Mouse (Mus musculus) layer of hippocampus, adult 11-12 months (tissue): ENCODE measurements at regions not wholly inside any gene's neighbourhood (a gene's known extent, or its start where the extent isn't known, plus 50 kb on each side); places are given as distances from the start of the nearest gene placed in this dataset.

Experiments
- DNase-seq: peaks from one replicate; pipeline ENCODE4 v3.0.0; 2022; ENCODE audit warnings: low spot score

GRCm38 (mm10) chr1:167905424-167905823 lies 216.4 kb downstream of the Lmx1a start:
- peak; percentile 21 for DNase-seq

GRCm38 (mm10) chr1:167912074-167912473 lies 223.0 kb downstream of the Lmx1a start:
- no peak for DNase-seq

DNA sequence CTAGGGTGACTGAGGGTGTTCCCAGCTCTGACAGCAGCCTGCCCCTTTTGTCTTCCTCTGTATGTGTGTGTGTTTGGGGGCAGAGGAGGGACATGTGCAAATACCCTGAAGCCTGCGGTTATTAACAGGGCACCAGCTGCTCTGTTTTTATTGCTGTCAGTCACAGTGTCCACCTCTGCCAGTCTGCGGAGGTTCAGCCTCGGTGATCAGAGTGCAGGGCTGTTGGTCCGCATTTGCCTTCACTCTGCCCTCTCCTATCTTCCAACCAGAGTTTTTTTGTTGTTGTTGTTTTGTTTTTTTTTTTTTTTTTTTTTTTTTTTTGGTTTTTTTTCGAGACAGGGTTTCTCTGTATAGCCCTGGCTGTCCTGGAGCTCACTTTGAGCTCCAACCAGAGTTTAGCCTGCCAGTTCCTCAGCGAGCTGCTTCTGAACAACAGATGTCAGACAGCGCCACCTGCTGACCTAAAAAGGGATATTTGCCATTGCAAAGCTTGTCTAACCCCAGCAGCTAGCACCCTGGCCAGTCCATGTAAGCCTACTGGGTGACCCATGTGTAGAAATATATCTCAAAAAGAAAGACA lies 226.0 kb downstream of the Lmx1a start:
- peak; percentile 86 for DNase-seq

GRCm38 (mm10) chr1:167915578-167916275 lies 226.7 kb downstream of the Lmx1a start:
- no peak for DNase-seq

GRCm38 (mm10) chr1:167922917-167923316 lies 233.9 kb downstream of the Lmx1a start:
- no peak for DNase-seq

DNA sequence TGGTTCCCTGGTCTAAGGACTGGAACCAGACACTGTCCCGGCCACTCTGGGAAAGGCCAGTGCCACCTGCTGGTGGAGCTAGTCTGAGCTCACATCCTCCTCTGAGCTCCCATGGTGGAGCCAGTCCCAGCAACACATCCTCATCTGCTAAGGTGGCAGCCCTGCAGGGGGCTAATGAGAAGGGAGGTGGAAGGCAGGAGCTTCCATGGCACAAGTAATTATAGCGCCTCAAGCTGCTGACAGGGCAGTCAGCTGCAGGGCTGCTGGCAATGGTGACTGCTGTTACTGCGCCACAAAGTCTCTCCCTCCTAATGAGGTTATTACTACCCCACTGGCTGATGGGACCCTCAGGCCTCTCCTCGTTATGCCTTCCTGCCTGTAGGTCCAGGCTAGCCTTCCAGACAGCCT lies 239.0 kb downstream of the Lmx1a start:
- no peak for DNase-seq

DNA sequence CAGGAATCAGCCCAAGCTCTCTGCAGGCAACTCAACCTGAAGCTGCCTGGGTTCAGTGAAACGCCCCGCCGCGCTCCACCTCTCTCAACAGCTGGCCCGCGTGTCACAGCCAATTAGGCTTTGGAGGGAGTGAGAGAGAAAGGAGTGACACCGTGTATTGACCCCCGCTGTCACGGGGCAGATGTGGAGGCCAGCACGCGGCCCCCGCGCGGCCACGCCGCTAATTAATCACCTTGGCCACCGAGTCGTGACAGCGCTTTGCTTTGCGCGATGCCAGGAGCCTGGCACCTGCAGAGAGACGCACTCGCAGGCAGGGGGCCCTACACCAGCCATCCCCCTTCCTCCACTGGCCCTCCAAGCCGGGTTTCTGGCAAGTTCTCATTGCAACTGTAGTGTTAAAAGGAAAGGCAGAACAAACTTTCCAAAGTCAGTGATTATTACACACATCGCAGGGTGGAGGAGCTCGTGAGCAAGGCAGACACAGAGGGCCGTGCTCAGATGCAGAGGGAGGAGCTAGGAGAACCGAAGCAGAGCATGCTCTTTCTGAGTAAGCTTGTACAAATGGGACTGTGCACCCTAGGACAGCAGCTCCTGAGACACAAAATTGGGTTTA lies 240.8 kb downstream of the Lmx1a start:
- no peak for DNase-seq

GRCm38 (mm10) chr1:167932088-167932487 lies 243.1 kb downstream of the Lmx1a start:
- DNase-seq, result peak; percentile 47

- no peak for DNase-seq
These were observed 247.7 kb downstream of the Lmx1a start for GRCm38 (mm10) chr1:167936726-167937125.

- DNase-seq, result no peak
These were observed 249.1 kb downstream of the Lmx1a start for GRCm38 (mm10) chr1:167938176-167938575.

DNA sequence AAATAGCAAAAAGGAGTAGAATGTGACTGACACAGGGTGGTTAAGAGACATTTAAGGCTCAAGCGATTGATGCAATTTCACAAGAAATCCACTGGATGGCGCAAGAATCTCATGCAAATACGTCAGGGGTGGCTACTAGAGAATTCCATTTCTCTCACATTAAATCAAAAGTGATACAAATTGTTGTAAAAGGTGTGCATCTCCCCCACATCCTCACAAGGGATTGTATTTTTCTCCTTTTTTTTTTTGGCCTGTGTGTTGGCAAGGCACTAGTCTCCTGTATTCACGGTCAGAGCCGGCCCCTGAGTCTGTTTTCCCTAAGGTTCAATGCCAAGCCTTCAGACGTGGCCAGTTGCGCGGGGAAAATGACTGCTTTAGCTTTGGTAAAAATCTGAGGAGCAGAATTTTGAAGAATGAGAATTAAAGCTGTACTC lies 253.0 kb downstream of the Lmx1a start:
- DNase-seq, result no peak

DNA sequence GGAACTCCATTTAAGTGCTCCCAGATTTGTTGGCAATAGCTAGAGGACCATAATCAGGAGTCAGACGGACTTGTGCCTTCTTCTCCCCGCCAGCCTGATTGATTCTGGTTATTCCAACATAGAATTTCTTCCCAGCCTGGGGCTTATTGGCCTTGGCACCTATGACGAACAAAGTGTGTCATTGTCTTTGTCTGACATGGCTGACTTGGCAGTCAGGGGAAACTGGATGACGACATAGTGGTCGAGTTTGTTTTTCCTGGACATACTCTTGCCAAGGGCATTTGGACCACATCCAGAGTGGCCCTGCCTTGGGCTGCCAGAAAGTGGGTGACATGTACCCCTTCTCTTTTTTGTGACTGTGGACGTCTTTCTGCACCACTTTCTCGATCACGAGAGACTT lies 254.1 kb downstream of the Lmx1a start:
- DNase-seq, result no peak

DNA sequence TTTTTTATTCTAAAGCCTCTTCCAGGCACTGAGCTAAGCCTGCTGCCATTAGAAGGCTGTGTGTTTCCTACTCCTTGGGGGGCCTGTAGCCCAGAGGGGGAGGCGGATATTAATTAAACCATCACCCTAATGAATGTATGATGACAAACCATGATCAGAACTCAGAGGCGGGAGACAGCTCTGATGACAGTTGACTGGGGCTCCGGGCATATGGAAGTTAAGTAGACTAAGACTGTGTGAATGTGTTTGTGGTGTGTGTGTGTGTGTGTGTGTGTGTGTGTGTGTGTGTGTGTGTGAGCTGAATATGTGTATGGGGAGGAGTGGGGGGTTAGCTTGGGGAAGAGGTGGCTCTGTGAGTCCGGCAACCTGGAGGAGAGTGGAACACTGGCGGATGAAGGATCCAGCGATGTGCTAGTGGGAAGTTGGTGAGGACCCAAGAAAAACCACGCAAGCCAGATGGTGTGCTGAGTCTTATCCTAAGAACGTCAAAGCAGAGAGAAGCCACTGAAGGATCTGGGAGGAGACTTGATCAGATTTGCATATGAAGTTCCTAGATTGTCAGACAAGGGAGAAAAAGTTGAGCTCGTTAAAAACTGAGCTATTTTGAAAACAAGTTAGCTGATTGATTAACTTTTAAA lies 256.7 kb downstream of the Lmx1a start:
- DNase-seq, result peak; percentile 54

DNA sequence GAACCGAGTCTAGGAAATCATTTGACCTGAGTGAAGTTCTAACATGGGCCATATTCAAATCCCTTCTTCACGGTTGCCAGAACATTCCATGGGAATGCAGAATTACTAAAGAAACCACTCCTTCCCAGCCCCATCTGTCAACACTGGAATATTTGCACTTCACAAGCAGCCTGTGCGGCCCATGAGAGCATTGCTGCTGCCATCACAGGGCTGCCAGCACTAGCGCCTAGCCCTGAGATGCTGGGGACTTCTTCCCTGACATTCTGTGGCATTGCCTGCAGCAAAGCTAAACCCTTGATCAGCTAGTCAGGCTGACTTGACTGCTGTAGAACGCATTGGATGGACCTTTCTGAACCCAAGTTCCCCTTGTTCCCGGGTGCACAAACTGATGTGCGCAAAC lies 258.8 kb downstream of the Lmx1a start:
- DNase-seq, result no peak

DNA sequence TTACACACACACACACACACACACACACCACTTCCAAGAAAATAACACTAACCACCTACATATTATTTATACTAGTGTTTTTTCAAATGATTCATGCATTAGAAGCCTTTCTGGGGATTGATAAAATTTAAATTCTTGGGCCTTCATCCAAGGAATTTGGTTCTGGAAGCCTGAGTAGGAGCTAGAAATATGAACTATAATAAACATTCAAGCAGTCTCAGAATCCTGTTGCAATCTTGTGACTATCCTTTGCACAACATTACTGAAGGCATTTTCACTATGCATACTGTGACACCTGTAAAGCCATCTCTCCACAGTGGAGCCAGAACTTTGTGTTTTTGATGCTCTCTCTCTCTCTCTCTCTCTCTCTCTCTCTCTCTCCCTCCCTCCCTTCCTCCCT lies 262.7 kb downstream of the Lmx1a start:
- no peak for DNase-seq

GRCm38 (mm10) chr1:167958531-167958930 lies 269.5 kb downstream of the Lmx1a start:
- no peak for DNase-seq

DNA sequence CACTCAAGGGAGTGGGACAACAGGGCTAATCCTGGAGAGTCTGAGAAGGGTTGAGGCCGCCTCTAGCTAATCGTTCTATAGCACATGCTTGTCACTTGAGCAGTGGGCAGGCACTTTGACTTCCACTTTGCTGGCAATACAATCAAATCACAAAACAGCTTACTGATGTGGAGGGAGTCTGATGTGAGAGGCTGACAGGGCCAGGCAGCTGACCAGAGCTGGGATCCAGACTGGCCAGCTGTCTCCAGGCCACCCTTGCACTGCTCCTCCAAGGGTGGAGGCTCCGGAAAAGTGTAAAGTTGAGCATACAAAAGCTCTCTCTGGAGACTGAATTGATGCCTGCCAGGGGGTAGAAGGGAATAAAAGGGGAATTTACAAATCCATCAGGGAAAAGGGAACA lies 280.5 kb downstream of the Lmx1a start:
- no peak for DNase-seq

GRCm38 (mm10) chr1:167969985-167970384 lies 280.9 kb downstream of the Lmx1a start:
- no peak for DNase-seq

DNA sequence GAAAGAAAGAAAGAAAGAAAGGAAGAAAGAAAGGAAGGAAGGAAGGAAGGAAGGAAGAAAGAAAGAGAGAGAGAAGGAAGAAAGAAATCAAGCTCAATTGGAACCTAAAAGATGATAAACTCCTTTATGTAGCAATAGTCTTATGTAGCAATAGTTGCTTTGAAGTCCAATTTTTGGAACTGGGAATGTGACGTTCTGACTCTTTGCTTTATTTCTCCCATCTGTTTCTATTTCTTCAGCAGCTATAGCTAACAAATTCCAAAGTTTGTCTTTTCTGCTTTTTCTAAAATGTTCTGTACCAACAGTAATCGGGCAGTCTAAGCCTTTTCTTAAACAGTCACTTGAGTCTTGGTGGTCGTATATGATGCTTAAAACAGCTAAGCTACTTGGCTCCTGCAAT lies 287.7 kb downstream of the Lmx1a start:
- no peak for DNase-seq

- no peak for DNase-seq
These were observed 290.1 kb downstream of the Lmx1a start for GRCm38 (mm10) chr1:167979187-167979586.

- no peak for DNase-seq
These were observed 290.6 kb downstream of the Lmx1a start for GRCm38 (mm10) chr1:167979588-167979987.

DNA sequence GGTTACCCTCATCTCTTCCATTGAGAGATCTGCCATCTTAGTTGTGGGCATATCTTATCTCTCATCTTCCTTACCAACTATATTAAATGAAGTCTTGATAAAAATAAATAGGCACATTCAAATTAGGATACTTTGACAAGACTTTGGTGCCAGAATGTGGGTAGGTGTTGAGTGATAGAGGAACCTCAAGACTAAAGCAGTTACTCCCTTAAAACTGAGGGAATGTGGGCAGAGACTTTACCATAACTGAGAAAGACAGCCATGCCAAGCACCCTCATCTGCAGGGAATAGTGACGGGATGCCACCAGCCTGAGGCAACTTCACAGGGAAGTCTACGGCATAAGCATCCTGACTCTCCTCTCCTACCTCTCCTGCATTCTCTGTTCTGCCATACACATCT lies 292.3 kb downstream of the Lmx1a start:
- no peak for DNase-seq

DNA sequence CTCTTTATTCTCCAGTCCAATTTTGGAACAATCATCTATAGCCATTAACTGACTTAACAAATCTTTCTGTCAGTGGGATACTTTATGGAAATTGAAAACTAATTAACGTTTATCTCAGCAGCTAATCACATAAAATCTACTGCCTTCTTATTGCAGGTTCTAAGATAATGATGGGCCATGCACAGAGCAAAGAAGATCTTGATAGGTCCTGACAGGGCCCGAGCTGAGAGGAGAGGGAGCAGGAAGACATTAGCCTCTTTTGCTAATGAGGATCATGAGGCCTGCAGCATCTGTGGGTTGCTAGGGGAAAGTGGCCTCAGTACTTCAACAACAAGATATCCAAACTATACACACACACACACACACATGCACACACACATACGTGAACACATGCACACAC lies 318.4 kb downstream of the Lmx1a start:
- no peak for DNase-seq
